Mouse (Mus musculus): ENCODE data around the gene Pdrg1.

The Pdrg1 gene

DNA sequence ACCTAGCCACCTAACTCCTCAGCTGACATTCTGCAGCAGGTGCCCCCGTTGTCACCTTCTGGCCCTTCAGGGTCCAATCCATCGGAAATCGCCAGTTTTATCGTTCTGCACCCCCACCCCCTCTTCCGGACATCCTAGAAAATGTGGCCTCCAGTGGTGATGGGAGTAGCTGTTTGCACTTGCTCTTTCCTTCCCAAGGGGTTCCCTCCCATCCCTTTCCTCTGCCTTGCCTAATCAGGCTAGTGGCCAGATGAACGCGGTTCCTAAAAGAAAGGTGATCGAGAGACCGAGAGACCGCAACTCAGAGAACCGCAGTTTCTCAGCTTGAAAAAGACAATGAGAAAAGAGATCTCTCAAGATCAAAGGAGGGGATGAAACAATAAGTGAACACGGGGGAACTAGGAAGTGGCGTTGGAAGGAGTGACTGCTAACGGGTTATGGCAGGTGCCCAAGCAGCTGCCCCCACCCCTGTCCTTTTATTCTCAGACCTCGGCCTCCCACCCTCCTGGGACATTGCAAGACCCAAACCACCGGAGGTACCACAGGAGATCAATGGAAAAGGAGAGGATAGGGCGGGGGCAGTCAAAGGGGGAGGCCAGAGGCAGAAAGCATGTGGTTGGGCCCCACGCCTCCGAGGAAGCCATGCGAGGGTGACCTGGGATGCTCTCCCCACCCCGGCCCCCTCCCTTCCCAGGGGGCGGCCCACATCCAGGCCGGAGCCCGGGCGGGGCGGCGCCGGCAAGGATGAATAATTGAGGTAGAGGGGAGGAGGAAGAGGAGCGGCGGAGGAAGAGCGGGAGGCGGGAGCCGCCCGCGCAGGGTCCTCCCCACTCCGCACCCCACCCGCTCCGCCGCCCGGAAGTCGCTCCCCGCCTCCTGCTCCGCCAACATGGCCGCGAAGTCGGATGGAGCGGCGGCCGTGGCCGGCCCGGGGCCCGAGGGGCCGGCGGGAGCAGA lies 16.2 kb upstream of the Pdrg1 start, which contains the start of gene Xkr7:
Gene Xkr7, plus strand, starts transcription at position 727 of the 957 bp plus-strand sequence.
- DNase-seq (ENCODE audit: low read depth) = no peak

DNA sequence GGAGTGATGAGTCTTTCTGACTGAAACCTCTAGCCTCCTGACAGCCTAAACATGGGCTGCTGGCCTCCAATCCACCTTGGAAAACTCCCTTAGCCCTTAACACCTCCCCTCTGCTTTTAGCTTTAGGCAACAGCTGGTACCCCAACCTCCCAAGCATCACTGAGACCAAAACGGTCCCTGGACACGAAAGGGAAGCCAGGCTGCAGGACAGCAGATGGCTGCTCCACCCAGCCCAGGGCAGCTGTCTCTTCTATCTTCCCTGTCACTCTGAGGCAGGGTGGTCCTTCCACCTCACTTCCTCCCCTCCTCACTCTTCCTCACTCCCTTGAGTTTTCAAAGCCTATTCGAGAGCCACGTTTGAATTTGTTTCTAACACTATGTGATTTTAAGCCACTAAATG lies 15.2 kb upstream of the Pdrg1 start:
- no peak for DNase-seq (ENCODE audit: low read depth)

DNA sequence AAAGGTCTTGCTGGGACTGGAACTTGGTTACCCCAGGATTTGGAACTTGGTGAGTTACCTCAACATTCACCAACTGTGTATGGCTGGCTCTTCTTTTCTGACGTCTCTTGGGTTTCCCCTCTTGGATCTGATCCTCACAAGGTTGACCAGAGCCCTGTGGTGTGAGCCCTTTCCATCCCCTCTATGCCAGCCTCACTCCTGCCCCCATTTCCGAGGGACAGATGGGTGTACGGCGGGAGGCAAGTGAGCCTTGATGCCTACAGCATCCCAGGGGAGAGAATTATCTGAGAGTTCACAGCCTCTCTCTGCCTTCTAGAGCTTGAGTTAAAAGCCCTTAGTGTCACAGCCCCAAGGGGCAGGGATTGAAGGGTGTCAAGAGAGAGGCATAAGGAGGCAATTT lies 12.3 kb upstream of the Pdrg1 start:
- DNase-seq (ENCODE audit: low read depth) = no peak

DNA sequence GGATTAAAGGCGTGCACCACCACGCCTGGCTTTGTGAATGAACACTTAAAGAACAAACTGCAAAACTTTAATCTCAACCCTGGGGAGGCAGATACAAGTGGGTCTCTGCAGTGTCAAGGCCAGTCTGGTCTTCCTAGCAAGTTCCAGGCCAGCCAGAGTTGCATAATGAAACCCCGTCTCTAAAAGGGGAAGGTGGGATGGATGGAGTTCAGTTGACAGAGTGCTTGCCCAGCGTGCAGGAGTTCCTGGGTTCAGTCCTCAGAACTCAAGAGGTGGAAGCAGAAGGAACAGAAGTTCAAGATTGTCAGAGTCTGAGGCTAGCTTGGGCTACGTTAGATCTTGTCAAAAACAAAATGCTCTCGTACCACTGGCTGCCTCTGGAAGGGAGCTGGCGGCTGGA lies 10.8 kb upstream of the Pdrg1 start:
- no peak for DNase-seq (ENCODE audit: low read depth)

GRCm38 (mm10) chr2:153022855-153023254 lies 7.6 kb upstream of the Pdrg1 start:
- no peak for DNase-seq (ENCODE audit: low read depth)

DNA sequence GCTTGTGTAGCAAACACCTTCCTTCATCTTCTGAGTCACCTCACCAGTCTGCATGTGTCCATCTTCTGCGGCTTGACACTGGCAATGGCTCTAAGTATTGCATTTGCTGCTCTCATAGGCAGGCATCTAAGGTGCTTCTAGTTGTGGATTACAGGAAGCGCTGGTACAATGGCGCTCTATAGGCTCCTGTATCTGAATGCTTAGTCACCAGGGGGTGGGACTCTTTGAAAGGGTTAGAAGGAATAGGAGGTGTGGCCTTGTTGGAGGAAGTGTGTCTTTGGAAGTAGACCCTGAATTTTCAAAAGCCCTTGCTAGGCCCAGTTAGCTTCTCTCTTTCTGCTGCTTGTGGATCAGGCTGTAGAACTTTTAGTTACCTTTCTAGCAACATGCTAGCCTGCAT lies 5.9 kb upstream of the Pdrg1 start:
- no peak for DNase-seq (ENCODE audit: low read depth)

DNA sequence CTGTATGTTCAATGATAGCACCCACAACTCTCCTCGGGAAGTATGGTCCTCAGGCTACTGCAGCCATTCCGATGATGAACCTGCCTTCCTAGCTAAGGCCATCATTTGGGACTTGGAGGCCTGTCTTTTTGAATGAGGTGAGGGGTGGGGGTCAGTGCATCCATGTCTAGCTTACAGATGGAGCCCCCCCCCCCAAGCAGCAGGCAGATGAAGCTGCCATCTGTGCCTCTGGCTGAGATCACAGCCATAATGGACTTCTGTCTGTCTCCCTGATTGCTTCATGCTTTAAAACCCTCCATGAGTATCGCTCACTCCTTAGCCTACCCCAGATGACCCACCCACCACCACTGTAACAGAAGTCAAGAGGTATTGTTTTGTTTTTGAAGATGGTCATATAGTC lies 4.1 kb upstream of the Pdrg1 start:
- DNase-seq (ENCODE audit: low read depth) = no peak

- no peak for DNase-seq (ENCODE audit: low read depth)
Observed at GRCm38 (mm10) chr2:153016786-153017185, 1.6 kb upstream of the Pdrg1 start.

- no peak for DNase-seq (ENCODE audit: low read depth)
Observed at GRCm38 (mm10) chr2:153015804-153016203, 577 bp upstream of the Pdrg1 start.

GRCm38 (mm10) chr2:153013724-153014515 lies 1.3 kb downstream of the Pdrg1 start:
- DNase-seq (ENCODE audit: low read depth) = no peak

DNA sequence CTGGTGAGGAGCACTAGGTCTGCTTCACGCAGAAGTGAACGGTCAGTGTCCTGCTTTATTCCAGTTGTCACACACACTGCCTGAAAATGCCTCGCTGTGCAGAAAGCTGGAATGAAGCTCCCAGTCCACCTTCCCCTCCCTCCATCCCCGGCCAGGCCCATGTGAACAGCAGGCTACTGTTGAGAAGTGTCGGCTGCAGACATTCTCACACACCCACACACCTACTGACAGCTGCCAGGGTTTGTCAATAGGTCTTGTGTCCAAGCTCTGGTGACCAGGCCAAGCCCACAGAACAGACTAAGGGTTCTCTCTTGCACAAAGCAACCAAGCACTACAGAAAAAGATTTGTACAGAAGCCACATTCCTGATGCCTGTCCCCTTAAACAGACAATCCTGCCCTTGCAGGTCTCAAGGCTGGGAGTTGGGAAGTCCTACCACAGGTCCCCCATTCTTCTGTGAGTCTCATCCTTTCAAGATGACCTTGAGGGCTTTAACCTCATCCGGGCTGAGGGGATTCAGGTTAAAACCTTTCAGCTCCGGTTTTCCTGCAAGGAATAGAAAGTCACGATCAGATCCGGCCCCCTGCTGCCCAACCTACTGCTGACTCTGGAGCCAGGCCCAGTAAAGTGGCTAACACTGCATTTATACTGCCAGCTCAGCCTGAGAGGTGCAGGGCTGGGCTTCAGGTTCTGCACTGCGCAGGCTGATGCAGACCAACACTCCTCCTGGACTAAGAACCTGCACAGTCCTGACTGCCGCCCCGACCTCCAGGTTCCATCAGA lies 5.8 kb downstream of the Pdrg1 start:
- no peak for DNase-seq (ENCODE audit: low read depth)

GRCm38 (mm10) chr2:153005981-153006380 lies 9.2 kb downstream of the Pdrg1 start:
- DNase-seq (ENCODE audit: low read depth) = no peak

DNA sequence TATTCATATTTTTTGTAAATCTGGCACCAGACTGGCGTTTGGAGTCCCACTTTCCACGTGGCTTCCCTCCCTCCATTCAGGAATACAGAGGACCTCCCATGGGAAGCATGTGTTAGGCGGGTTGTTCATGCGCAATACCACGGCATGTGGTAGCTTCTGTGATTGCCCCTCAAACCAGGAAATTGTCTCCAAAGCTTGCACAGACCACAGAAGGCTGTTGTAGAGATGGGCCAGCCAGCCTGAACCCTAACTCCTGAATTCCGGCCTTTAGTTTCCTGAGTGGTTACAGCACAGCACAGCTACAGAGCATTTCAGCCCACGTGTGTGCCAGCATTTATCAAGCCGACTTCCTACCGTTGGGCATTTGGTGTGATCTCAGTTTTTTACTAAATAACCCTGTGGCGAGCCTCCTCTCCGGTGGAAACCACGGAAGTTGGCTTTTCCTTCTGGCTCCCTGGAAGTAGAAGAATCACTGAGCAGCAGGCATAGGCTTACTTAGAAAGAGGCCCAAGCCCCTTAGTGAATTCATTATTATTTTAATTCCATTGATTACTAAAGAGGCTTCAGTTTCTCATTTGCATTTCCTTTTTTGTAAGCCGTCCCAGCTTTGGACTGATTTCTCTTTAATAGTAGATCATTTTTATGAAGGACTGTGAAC lies 11.4 kb downstream of the Pdrg1 start:
- no peak for DNase-seq (ENCODE audit: low read depth)

GRCm38 (mm10) chr2:153002492-153003248 lies 12.6 kb downstream of the Pdrg1 start:
- no peak for DNase-seq (ENCODE audit: low read depth)

DNA sequence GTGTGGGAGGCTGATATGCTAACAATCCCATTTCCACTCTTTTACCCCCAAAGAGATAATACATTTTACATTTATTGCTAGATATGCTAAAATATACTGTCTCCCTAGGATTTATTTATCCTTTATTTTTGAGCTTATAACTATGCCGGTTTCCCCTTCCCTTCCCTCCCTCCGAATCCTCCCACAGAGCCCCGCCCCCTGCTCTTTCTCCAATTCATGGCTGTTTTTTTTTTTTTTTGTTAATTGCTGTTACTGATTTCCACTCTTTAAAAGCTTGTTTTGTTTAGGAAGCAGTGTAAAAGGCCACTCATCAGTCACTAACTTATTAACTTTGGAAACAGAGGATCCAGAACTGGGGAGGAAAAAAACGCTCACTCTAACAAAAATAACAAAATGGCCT lies 18.2 kb downstream of the Pdrg1 start:
- no peak for DNase-seq (ENCODE audit: low read depth)

DNA sequence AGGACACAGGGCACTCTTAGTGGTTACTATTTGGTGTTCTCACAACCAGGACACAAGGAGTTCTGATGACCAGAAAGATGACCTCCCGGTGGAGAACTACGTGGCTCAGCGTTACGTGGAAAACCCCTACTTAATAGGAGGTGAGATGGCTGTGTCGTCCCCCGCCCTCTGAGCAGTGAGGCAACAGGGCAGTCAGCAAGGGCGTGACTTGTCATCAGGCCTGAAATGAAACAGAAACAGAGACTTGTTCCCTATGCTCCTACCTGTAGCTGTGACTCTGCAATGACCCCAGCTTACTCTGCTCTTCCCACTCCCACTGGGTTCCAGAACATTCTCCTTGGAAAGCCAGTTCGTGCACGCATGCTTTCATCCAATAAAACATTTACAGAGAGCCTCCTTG lies 23.7 kb downstream of the Pdrg1 start:
- DNase-seq (ENCODE audit: low read depth) = no peak

DNA sequence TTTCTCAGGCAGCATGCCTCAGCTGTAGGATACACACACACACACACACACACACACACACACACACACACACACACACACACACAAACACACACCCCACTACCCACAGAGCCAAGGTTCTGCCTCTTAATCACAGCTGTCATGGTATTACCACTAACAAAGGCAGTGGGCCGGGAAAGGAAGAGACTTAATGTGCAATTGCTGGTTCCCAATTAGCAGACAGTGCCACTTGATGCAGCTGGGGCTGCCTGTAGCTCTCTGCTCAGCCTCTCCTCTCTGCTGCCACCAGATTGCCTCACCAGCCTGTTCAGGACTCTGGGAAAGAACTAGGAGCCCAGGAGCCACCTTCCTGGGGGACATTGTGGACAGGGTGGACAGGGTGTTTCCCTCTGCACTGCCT lies 29.6 kb downstream of the Pdrg1 start:
- DNase-seq (ENCODE audit: low read depth) = no peak

- DNase-seq (ENCODE audit: low read depth) = no peak
Observed at GRCm38 (mm10) chr2:152976991-152977390, 38.2 kb downstream of the Pdrg1 start.

GRCm38 (mm10) chr2:152965555-152965954 lies 49.7 kb downstream of the Pdrg1 start:
- no peak for DNase-seq (ENCODE audit: low read depth)

DNA sequence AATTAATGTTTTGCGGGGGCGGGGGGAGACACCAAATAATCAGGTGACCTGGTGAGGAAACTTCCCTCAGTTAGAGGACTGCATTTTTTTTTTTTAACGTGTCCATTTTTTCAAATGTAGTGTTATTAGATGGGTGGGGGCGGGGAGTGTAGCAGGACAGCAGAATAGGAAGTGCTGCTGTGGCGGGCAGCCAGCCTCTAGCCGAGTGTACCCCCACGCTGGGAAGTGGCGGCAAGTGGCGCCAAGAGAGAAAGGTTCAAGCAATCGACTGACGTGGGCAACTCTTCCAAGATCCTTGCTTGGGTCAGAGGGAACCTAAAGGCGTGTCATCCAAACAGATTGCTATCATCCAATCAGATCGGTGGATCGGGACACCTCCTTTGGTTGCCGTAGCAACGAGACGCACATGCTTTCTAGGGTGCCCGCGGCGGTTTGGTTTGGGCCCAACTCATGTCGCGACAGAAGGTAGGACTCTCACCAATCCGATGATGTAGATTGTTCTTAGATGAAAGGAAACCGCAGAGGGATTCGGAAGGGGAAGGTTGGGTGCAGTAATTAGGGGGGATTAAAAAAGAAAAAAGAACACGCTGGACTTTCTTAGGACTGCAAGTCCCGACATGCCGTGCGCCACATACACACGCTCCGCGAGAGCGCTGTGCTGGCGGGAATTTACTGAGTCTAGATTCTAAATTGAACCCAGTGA lies 53.0 kb downstream of the Pdrg1 start, which contains the start of gene Ttll9:
Gene Ttll9, plus strand, starts transcription at position 395 of the 703 bp plus-strand sequence.
- peak; percentile 32 for DNase-seq (ENCODE audit: low read depth)

Measured in c-Kit-positive CD71-positive TER-119-negative erythroid progenitor cells, embryonic 14.5 days (primary cell).